Mouse (Mus musculus): ENCODE data around the gene Dcun1d4. TPM values are rescaled to one million over a fixed set of nuclear protein-coding genes. Genes with fewer than 3 reads are reported as not detected.
"Not testable (repeated sequence)": the region's sequence is repeated elsewhere in the genome, so short reads cannot be mapped to it uniquely, and the experiment has no call there.

Dcun1d4 gene
- polyA plus RNA-seq, 1 experiment, result 3.6 TPM

- no peak overlapping the region for H3K27ac ChIP-seq (ENCODE audit: control insufficient read depth, insufficient read depth, low read depth, low read length, poor library complexity)
- H3K4me3 ChIP-seq (replicated peaks; ENCODE audit: control insufficient read depth, low read depth, low read length), result no peak overlapping the region
- TF ChIP-seq CTCF (IDR thresholded peaks at IDR 0.05; ENCODE audit: control insufficient read depth, insufficient read depth, low read length), result no peak
- no peak for TF ChIP-seq POLR2A (IDR thresholded peaks at IDR 0.05; ENCODE audit: borderline replicate concordance, control insufficient read depth, low read depth, low read length)
- 80% methylated on average over 16 of the region's 16 CpGs for WGBS
- no peaks in the 10 kb centered on the region for H3K4me1 ChIP-seq (ENCODE audit: control insufficient read depth, insufficient read depth, low read length)
Measured at GRCm38 (mm10) chr5:73468462-73469433, 12.1 kb upstream of the Dcun1d4 start.

DNA sequence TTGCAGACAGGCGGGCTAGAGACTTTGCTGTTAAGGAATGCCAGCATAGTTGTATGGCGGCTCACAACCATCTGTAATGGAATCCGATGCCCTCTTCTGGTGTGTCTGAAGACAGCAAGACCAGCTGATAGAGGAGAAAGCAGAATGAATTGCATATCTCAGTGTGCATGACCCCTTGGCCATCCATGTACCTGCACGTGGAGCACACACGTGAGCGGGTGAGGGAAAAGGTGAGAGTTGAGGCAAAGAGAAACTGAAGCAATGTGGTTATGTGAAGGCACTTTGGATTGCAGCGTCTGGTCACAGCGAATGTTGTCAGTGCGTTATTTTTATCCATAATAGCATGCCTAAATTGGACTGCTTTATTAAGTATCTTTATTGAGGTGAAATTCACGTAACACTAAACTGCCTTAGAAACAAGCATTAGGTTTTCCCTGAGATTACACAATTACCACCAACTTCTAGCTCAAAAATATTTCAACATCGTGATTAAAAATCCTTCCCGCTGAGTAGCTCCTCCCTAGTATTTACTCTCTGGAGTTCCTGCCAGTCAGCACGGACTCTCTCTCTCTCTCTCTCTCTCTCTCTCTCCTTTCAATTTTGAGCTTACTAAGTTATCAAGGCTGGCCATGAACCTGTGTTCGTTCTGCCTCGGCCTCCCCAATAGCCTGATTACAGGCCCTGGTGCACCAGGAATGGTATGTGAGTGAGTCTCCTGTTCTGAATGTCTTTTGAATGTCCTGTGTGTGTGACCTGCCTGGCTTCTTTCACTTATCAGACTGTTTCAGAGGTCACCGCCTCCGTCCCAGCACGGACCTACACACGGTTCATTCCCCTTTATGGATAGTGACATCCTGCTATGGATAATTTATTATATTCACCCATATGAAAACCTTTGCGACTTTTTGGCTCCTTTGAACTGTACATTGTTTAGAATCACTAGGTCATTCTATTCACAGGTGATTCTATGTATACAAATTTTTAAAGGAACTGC lies 6.1 kb upstream of the Dcun1d4 start:
- no peak overlapping the region for H3K27ac ChIP-seq (ENCODE audit: control insufficient read depth, insufficient read depth, low read depth, low read length, poor library complexity)
- WGBS, result 75% methylated on average over 20 of the region's 20 CpGs

DNA sequence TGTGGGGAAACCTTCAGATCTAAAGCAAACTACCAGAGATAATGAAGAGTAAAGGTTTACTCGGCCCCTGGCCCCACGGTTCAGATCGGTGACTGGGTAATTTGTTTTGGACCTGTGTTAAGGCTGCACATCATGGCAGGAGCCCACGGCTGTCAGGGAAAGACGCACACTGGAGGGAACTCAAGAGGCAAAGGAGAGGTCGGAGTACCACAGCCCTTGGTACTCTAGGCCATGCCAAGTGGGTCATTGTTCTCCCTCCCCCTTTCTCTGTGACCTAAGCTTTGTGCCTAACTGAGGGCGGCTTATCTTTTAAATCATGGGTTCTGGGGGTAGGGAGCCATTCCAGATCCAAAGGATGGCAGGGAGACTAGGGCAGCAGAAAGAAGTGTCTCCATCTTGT lies 601 bp downstream of the Dcun1d4 start:
- 83% methylated on average over 7 of the region's 7 CpGs for WGBS
- Histone ChIP-seq H3K4me3 (replicated peaks; ENCODE audit: control insufficient read depth, low read depth, low read length) (no peak overlapping the region), H3K4me1 (ENCODE audit: control insufficient read depth, insufficient read depth, low read length) (no peaks in the 10 kb centered on the region), H3K27ac (ENCODE audit: control insufficient read depth, insufficient read depth, low read depth, low read length, poor library complexity) (no peak overlapping the region)
- no peak for TF ChIP-seq POLR2A (IDR thresholded peaks at IDR 0.05; ENCODE audit: borderline replicate concordance, control insufficient read depth, low read depth, low read length)
- no peak for TF ChIP-seq CTCF (IDR thresholded peaks at IDR 0.05; ENCODE audit: control insufficient read depth, insufficient read depth, low read length)

More for the DNA sequence above, 6.1 kb upstream of the Dcun1d4 start:
- Histone ChIP-seq H3K4me1 (ENCODE audit: control insufficient read depth, insufficient read depth, low read length) (no peaks in the 10 kb centered on the region), H3K4me3 (replicated peaks; ENCODE audit: control insufficient read depth, low read depth, low read length) (no peak overlapping the region)
- TF ChIP-seq POLR2A (IDR thresholded peaks at IDR 0.05; ENCODE audit: borderline replicate concordance, control insufficient read depth, low read depth, low read length), result no peak
- TF ChIP-seq CTCF (IDR thresholded peaks at IDR 0.05; ENCODE audit: control insufficient read depth, insufficient read depth, low read length), result no peak

DNA sequence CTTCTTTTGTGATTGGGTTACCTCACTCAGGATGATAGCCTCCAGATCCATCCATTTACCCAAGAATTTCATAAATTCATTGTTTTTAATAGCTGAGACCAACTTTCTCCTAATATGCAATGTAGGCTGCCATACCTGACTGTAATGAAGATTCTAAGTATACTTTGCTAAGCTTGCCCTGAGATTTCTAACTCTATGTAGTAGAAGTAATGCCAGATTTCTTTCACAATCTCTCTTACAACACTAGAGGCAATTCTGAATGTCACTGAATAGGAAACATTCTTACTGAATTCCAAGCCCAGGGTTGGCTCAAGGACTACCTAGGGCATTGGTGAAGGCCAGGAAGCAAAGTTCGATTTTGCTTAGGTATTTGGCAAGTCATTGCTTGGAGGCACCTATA lies 1.6 kb downstream of the Dcun1d4 start:
- H3K4me3 ChIP-seq (replicated peaks; ENCODE audit: control insufficient read depth, low read depth, low read length); H3K27ac ChIP-seq (ENCODE audit: control insufficient read depth, insufficient read depth, low read depth, low read length, poor library complexity); H3K4me1 ChIP-seq (ENCODE audit: control insufficient read depth, insufficient read depth, low read length): not testable (repeated sequence)
- WGBS, result 57% methylated on average over 1 of the region's 1 CpGs

DNA sequence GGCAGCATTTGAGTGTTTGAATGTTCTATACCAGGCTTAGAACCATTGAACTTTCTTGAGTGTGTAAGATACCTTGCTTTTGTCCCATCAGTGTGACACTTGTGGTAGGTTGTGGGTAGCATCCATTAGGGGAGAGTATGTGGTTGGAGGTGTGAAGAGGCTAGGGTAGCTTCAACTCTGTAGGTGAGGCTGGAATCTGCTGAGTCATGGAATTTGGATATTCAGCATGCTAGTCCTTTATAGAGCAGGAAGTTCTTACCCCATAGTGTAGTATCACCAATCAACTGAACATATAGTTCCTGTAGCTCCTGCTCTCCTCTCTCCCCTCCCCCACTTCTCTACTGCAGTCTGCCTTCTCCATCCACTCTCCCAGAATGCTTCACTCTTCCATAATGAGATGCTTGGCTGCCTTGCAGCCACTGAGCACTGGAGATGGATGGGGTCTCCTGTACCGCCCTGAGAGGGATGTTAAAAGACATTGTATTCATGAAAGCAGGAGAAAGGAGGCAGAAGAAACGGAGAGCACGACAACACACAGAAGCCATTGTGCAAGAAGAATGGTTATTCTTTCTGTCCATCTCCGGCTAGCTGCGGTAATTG lies 3.3 kb downstream of the Dcun1d4 start:
- 72% methylated on average over 5 of the region's 5 CpGs for WGBS
- TF ChIP-seq CTCF (IDR thresholded peaks at IDR 0.05; ENCODE audit: control insufficient read depth, insufficient read depth, low read length), result no peak
- TF ChIP-seq POLR2A (IDR thresholded peaks at IDR 0.05; ENCODE audit: borderline replicate concordance, control insufficient read depth, low read depth, low read length), result no peak
- Histone ChIP-seq H3K4me1 (ENCODE audit: control insufficient read depth, insufficient read depth, low read length) (no peaks in the 10 kb centered on the region), H3K4me3 (replicated peaks; ENCODE audit: control insufficient read depth, low read depth, low read length) (no peak overlapping the region), H3K27ac (ENCODE audit: control insufficient read depth, insufficient read depth, low read depth, low read length, poor library complexity) (no peak overlapping the region)

DNA sequence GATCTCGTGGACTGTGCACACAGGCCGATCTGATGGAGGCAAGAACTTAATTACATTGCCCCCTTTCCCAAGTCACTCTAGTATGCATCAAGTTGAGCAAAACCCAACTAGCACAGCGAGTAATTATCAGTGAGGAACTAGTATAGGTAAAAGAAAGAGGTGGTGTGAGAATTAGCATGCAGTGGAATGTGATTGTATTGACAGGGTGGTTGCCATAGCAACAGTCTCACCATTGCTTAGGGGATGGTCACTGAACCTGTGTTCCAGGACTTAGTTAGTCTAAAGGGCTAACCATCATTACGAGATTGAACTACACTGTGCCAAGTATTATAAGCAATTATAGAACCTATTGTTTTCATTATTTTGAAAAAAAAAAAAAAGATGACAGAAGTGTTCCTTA lies 5.7 kb downstream of the Dcun1d4 start:
- no peak for TF ChIP-seq CTCF (IDR thresholded peaks at IDR 0.05; ENCODE audit: control insufficient read depth, insufficient read depth, low read length)
- no peak for TF ChIP-seq POLR2A (IDR thresholded peaks at IDR 0.05; ENCODE audit: borderline replicate concordance, control insufficient read depth, low read depth, low read length)
- no peak overlapping the region for H3K27ac ChIP-seq (ENCODE audit: control insufficient read depth, insufficient read depth, low read depth, low read length, poor library complexity)
- WGBS, result 65% methylated on average over 4 of the region's 4 CpGs
- H3K4me3 ChIP-seq (replicated peaks; ENCODE audit: control insufficient read depth, low read depth, low read length), result no peak overlapping the region
- H3K4me1 ChIP-seq (ENCODE audit: control insufficient read depth, insufficient read depth, low read length), result no peaks in the 10 kb centered on the region

DNA sequence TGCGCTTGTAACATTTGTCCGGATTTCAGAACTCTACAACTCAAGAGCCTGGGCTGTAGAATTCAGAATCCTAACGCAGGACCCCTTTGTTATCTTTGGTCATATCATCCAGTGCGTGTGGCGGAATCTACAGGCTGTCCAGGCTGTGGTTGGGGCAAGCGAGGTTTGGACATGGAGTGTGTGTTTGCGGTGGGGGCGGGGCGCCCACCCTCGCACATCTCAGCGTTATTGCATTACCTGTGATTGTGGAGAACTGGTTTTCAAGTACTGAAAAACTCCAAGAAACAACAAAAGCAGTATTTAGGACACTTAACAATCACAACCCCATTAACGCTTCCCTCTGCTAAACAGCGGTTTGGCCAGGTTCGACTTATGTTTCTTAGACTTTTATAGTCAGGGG lies 9.1 kb downstream of the Dcun1d4 start:
- Histone ChIP-seq H3K27ac (ENCODE audit: control insufficient read depth, insufficient read depth, low read depth, low read length, poor library complexity) (no peak overlapping the region), H3K4me3 (replicated peaks; ENCODE audit: control insufficient read depth, low read depth, low read length) (no peak overlapping the region), H3K4me1 (ENCODE audit: control insufficient read depth, insufficient read depth, low read length) (no peaks in the 10 kb centered on the region)
- TF ChIP-seq POLR2A (IDR thresholded peaks at IDR 0.05; ENCODE audit: borderline replicate concordance, control insufficient read depth, low read depth, low read length) (no peak), CTCF (IDR thresholded peaks at IDR 0.05; ENCODE audit: control insufficient read depth, insufficient read depth, low read length) (no peak)
- 7% methylated on average over 14 of the region's 14 CpGs for WGBS

Measured in bone marrow, adult 2 months (tissue).